Mouse (Mus musculus) left cerebral cortex, adult 18-20 months (tissue): ENCODE data around the gene Spats1. TPM values are rescaled to one million over a fixed set of nuclear protein-coding genes. Genes with fewer than 3 reads are reported as not detected.
"Not testable (repeated sequence)": the region's sequence is repeated elsewhere in the genome, so short reads cannot be mapped to it uniquely, and the experiment has no call there.

Source experiments
- DNase-seq, 2 experiments: peaks; one replicate each; pipeline ENCODE4 v3.0.0; 2021 to 2022; ENCODE audit warnings: low spot score in 2 of 2, mixed read lengths in 1 of 2
- total RNA-seq, 2 experiments: library from RNA; stranded (reverse); gene quantifications; 2 replicates each; pipeline ENCODE4 v1.2.3; 2021

Gene Spats1
- total RNA-seq, 2 experiments from 2014 or later, result 4.7 to 6.2 TPM

GRCm38 (mm10) chr17:45450153-45450552 lies 25.1 kb downstream of the Spats1 start:
- DNase-seq, result no peak

- DNase-seq, result no peak
Observed at GRCm38 (mm10) chr17:45449586-45449985, 25.6 kb downstream of the Spats1 start.

- no peak for DNase-seq
Observed at GRCm38 (mm10) chr17:45447063-45447462, 28.2 kb downstream of the Spats1 start.

GRCm38 (mm10) chr17:45445923-45446322 lies 29.3 kb downstream of the Spats1 start:
- no peak for DNase-seq

- DNase-seq, result no peak
Observed at GRCm38 (mm10) chr17:45434262-45434590, 41.0 kb downstream of the Spats1 start.

GRCm38 (mm10) chr17:45433419-45434261 lies 41.6 kb downstream of the Spats1 start, which contains the start of gene Cdc5l:
Cdc5l (minus strand) TSS chr17:45433737.
- peak; percentile 92 to 96 for DNase-seq

GRCm38 (mm10) chr17:45432706-45433398 lies 42.4 kb downstream of the Spats1 start:
- DNase-seq, result no peak

GRCm38 (mm10) chr17:45432007-45432406 lies 43.2 kb downstream of the Spats1 start:
- DNase-seq, result no peak

- DNase-seq, result no peak
Observed at GRCm38 (mm10) chr17:45417387-45417786, 57.8 kb downstream of the Spats1 start.

GRCm38 (mm10) chr17:45411617-45412016 lies 63.6 kb downstream of the Spats1 start:
- DNase-seq, result not testable (repeated sequence)

- DNase-seq, result peak in 1 of 2 experiments; percentile 25
Observed at GRCm38 (mm10) chr17:45408719-45409118, 66.5 kb downstream of the Spats1 start.

GRCm38 (mm10) chr17:45406281-45406680 lies 68.9 kb downstream of the Spats1 start:
- DNase-seq, result no peak

GRCm38 (mm10) chr17:45403207-45403606 lies 72.0 kb downstream of the Spats1 start:
- peak; percentile 55 to 74 for DNase-seq

GRCm38 (mm10) chr17:45402601-45403000 lies 72.6 kb downstream of the Spats1 start:
- no peak for DNase-seq

GRCm38 (mm10) chr17:45402126-45402525 lies 73.1 kb downstream of the Spats1 start:
- no peak for DNase-seq

GRCm38 (mm10) chr17:45401126-45401905 lies 73.9 kb downstream of the Spats1 start:
- no peak for DNase-seq

GRCm38 (mm10) chr17:45398021-45398420 lies 77.2 kb downstream of the Spats1 start:
- no peak for DNase-seq

GRCm38 (mm10) chr17:45397541-45397940 lies 77.7 kb downstream of the Spats1 start:
- no peak for DNase-seq

GRCm38 (mm10) chr17:45394612-45395011 lies 80.6 kb downstream of the Spats1 start:
- no peak for DNase-seq

- no peak for DNase-seq
Observed at GRCm38 (mm10) chr17:45393765-45394164, 81.5 kb downstream of the Spats1 start.
